Comparison of ENCODE assay signal across 16 mouse cellular contexts in genomic region chr12:118177756-118178155, GRCm38 (mm10). TPM values are rescaled to one million over a fixed set of nuclear protein-coding genes. Genes with fewer than 3 reads are reported as not detected.
"Had no signal": no experiment of that assay in that cellular context is flagged by ENCODE, and none has a peak within 500 bp of the region (broad histone marks: within the 10 kb centered on the region; RNA-seq: fewer than 3 reads in every experiment).

No protein-coding gene starts in this region.

- DNase-seq: retina, postnatal 1 day; right cerebral cortex, adult 18-20 months; right cerebral cortex, postnatal 14 days; right cerebral cortex, postnatal 25 days; right cerebral cortex, postnatal 4 days; spleen, adult 18-20 months; thymus, adult 18-20 months; thymus, adult 2 months; thymus, postnatal 14 days; thymus, postnatal 25 days; thymus, postnatal 36 days; thymus, postnatal 4 days had no signal

- H3K27ac ChIP-seq: neural tube, embryonic 15.5 days; stomach, embryonic 15.5 days; stomach, postnatal 0 days had no signal

- H3K4me1 ChIP-seq: neural tube, embryonic 15.5 days; stomach, embryonic 15.5 days had no signal

- H3K4me3 ChIP-seq: neural tube, embryonic 15.5 days; stomach, embryonic 15.5 days had no signal

- H3K9ac ChIP-seq: neural tube, embryonic 15.5 days; stomach, embryonic 15.5 days had no signal

- H3K4me2 ChIP-seq: neural tube, embryonic 15.5 days; stomach, embryonic 15.5 days had no signal

- H3K36me3 ChIP-seq: neural tube, embryonic 15.5 days; stomach, embryonic 15.5 days had no signal

- H3K27me3 ChIP-seq: stomach, embryonic 15.5 days had no signal

- H3K9me3 ChIP-seq: neural tube, embryonic 15.5 days; stomach, embryonic 15.5 days had no signal

RNA-seq across cellular contexts. Expression of gene Dnah11, which starts 21.1 kb away (rescaled TPM):
- total RNA-seq: neutrophil, adult 5-6 weeks had no signal
